ENCODE assay signal across 8 mouse cellular contexts in genomic region chr11:75630098-75630497, GRCm38 (mm10). TPM values are rescaled to one million over a fixed set of nuclear protein-coding genes. Genes with fewer than 3 reads are reported as not detected.
DNase-seq lines count a peak whose midpoint lies in the region; ATAC-seq and TF ChIP-seq lines count a peak whose summit lies in the region.

No protein-coding gene starts in this region.

- peak overlapping the region; percentile 91 for H3K4me3 ChIP-seq in left cerebral cortex, adult 2 months
- H3K4me3 ChIP-seq in embryonic facial prominence, embryonic 13.5 days, result peak overlapping the region; percentile 75
- H3K4me3 ChIP-seq in intestine, embryonic 16.5 days (ENCODE audit: low read length), result peak overlapping the region; percentile 88
- peak overlapping the region; percentile 51 for H3K4me3 ChIP-seq in neural tube, embryonic 12.5 days

- intact Hi-C loops in left cerebral cortex, adult 2 months (cut with DNase I), result loop anchor here (2.0 kb wide), 1 partner anchor 49 kb away; the partner anchor contains the start of gene Crk
- intact Hi-C loops in left cerebral cortex, postnatal 25 days (cut with DNase I), result loop anchor here (2.0 kb wide), 1 partner anchor 21 kb away; the partner anchor contains the start of gene Myo1c

- peak overlapping the region; percentile 86 for H3K4me2 ChIP-seq in embryonic facial prominence, embryonic 13.5 days
- peak overlapping the region; percentile 65 for H3K4me2 ChIP-seq in intestine, embryonic 16.5 days (ENCODE audit: low read depth, low read length)
- peak overlapping the region; percentile 83 for H3K4me2 ChIP-seq in neural tube, embryonic 12.5 days (replicated peaks)

- no peak for ATAC-seq in embryonic facial prominence, embryonic 13.5 days (ENCODE audit: insufficient number of reproducible peaks, insufficient read depth, low FRiP score, low TSS enrichment, low read depth)
- no peak for ATAC-seq in intestine, embryonic 16.5 days
- peak; percentile 6; the same call in 1 of the 2 replicates for ATAC-seq in neural tube, embryonic 12.5 days (ENCODE audit: low FRiP score, low read depth)

- peak overlapping the region; percentile 81 for H3K9ac ChIP-seq in embryonic facial prominence, embryonic 13.5 days
- peak overlapping the region; percentile 79 for H3K9ac ChIP-seq in intestine, embryonic 16.5 days (ENCODE audit: low read depth, low read length)
- H3K9ac ChIP-seq in neural tube, embryonic 12.5 days, result peak overlapping the region; percentile 74; the same call in 1 of the 2 replicates

- peak overlapping the region; percentile 93 for H3K27ac ChIP-seq in left cerebral cortex, adult 2 months
- H3K27ac ChIP-seq in embryonic facial prominence, embryonic 13.5 days, result peak overlapping the region; percentile 78
- H3K27ac ChIP-seq in intestine, embryonic 16.5 days (ENCODE audit: low read length), result peak overlapping the region; percentile 72
- H3K27ac ChIP-seq in neural tube, embryonic 12.5 days, result no peak overlapping the region

- H3K27me3 ChIP-seq in embryonic facial prominence, embryonic 13.5 days, result no peaks in the 10 kb centered on the region
- H3K27me3 ChIP-seq in intestine, embryonic 16.5 days (replicated peaks; ENCODE audit: control insufficient read depth, insufficient read depth, low read length), result no peaks in the 10 kb centered on the region
- H3K27me3 ChIP-seq in neural tube, embryonic 12.5 days (replicated peaks), result no peaks in the 10 kb centered on the region

- H3K4me1 ChIP-seq in embryonic facial prominence, embryonic 13.5 days, result peaks cover 25% of the 10 kb centered on the region
- H3K4me1 ChIP-seq in intestine, embryonic 16.5 days (ENCODE audit: control insufficient read depth, insufficient read depth, low read length), result peaks cover 23% of the 10 kb centered on the region; the same call in 1 of the 2 replicates
- H3K4me1 ChIP-seq in neural tube, embryonic 12.5 days, result peaks cover 24% of the 10 kb centered on the region

- DNase-seq in left cerebral cortex, adult 2 months (ENCODE audit: extremely low spot score in 1 of 2, low spot score in 2 of 2), result no peak
- no peak for DNase-seq in left cerebral cortex, postnatal 25 days (ENCODE audit: low spot score in 2 of 2)
- no peak for DNase-seq in spleen, postnatal 14 days (ENCODE audit: low spot score in 2 of 2)
- DNase-seq in spleen, postnatal 10 days (ENCODE audit: low spot score in 2 of 2), result no peak
- no peak for DNase-seq in retina, embryonic 14.5 days (ENCODE audit: low spot score)

- H3K9me3 ChIP-seq in embryonic facial prominence, embryonic 13.5 days, result no peaks in the 10 kb centered on the region
- no peaks in the 10 kb centered on the region for H3K9me3 ChIP-seq in intestine, embryonic 16.5 days (ENCODE audit: control insufficient read depth, low read length)
- H3K9me3 ChIP-seq in neural tube, embryonic 12.5 days, result no peaks in the 10 kb centered on the region

- WGBS in embryonic facial prominence, embryonic 13.5 days, result 10% methylated on average over 5 of the region's 5 CpGs
- WGBS in intestine, embryonic 16.5 days, result 6% methylated on average over 5 of the region's 5 CpGs
- 13% methylated on average over 5 of the region's 5 CpGs for WGBS in neural tube, embryonic 12.5 days

- TF ChIP-seq CTCF in left cerebral cortex, adult 2 months (IDR thresholded peaks at IDR 0.05), result no peak

- H3K36me3 ChIP-seq in embryonic facial prominence, embryonic 13.5 days, result peaks cover 34% of the 10 kb centered on the region
- peaks cover 5% of the 10 kb centered on the region for H3K36me3 ChIP-seq in intestine, embryonic 16.5 days (ENCODE audit: control insufficient read depth, insufficient read depth, low read length)
- H3K36me3 ChIP-seq in neural tube, embryonic 12.5 days, result peaks cover 34% of the 10 kb centered on the region

RNA-seq across cellular contexts. Expression of gene Inpp5k, which starts 0.7 kb away (rescaled TPM):
- total RNA-seq in left cerebral cortex, adult 2 months (2021), result 10 to 100 TPM; 41.0 to 42.7 TPM
- total RNA-seq in left cerebral cortex, postnatal 25 days (2021), result 10 to 100 TPM; 38.5 to 41.3 TPM
- polyA plus RNA-seq in embryonic facial prominence, embryonic 13.5 days (2015; fragmentation: Nextera tagmentation; extraction: Ambion mirVana), result 23.2 and 26.2 TPM in 2 replicates
- 20.8 and 21.9 TPM in 2 replicates for polyA plus RNA-seq in intestine, embryonic 16.5 days (2015; fragmentation: Nextera tagmentation; extraction: Ambion mirVana)
- 31.4 and 31.5 TPM in 2 replicates for polyA plus RNA-seq in neural tube, embryonic 12.5 days (2016; fragmentation: Nextera tagmentation; extraction: Ambion mirVana)

RNA-seq across cellular contexts. Expression of gene Myo1c, which starts 20.2 kb away (rescaled TPM):
- total RNA-seq in left cerebral cortex, adult 2 months (2021), result 10 to 100 TPM; 25.2 to 26.6 TPM
- 10 to 100 TPM; 17.4 to 19.0 TPM for total RNA-seq in left cerebral cortex, postnatal 25 days (2021)
- polyA plus RNA-seq in embryonic facial prominence, embryonic 13.5 days (2015; fragmentation: Nextera tagmentation; extraction: Ambion mirVana), result 38.3 and 43.8 TPM in 2 replicates
- polyA plus RNA-seq in intestine, embryonic 16.5 days (2015; fragmentation: Nextera tagmentation; extraction: Ambion mirVana), result 45.5 and 51.2 TPM in 2 replicates
- 14.0 and 16.8 TPM in 2 replicates for polyA plus RNA-seq in neural tube, embryonic 12.5 days (2016; fragmentation: Nextera tagmentation; extraction: Ambion mirVana)

RNA-seq across cellular contexts. Expression of gene Pitpna, which starts 42.2 kb away (rescaled TPM):
- total RNA-seq in left cerebral cortex, adult 2 months (2021), result 100 to 1,000 TPM; 329 to 332 TPM
- 100 to 1,000 TPM; 330 to 346 TPM for total RNA-seq in left cerebral cortex, postnatal 25 days (2021)
- polyA plus RNA-seq in embryonic facial prominence, embryonic 13.5 days (2015; fragmentation: Nextera tagmentation; extraction: Ambion mirVana), result 66.2 and 74.4 TPM in 2 replicates
- polyA plus RNA-seq in intestine, embryonic 16.5 days (2015; fragmentation: Nextera tagmentation; extraction: Ambion mirVana), result 84.2 and 98.1 TPM in 2 replicates
- 134 and 140 TPM in 2 replicates for polyA plus RNA-seq in neural tube, embryonic 12.5 days (2016; fragmentation: Nextera tagmentation; extraction: Ambion mirVana)

RNA-seq across cellular contexts. Expression of gene Crk, which starts 49.0 kb away (rescaled TPM):
- total RNA-seq in left cerebral cortex, adult 2 months (2021), result 100 to 1,000 TPM; 126 to 133 TPM
- 100 to 1,000 TPM; 125 to 137 TPM for total RNA-seq in left cerebral cortex, postnatal 25 days (2021)
- 123 and 136 TPM in 2 replicates for polyA plus RNA-seq in embryonic facial prominence, embryonic 13.5 days (2015; fragmentation: Nextera tagmentation; extraction: Ambion mirVana)
- 91.0 and 94.1 TPM in 2 replicates for polyA plus RNA-seq in intestine, embryonic 16.5 days (2015; fragmentation: Nextera tagmentation; extraction: Ambion mirVana)
- polyA plus RNA-seq in neural tube, embryonic 12.5 days (2016; fragmentation: Nextera tagmentation; extraction: Ambion mirVana), result 127 and 137 TPM in 2 replicates
